Mouse (Mus musculus) CH12.LX (cell line): ENCODE data around the gene Setd6. TPM values are rescaled to one million over a fixed set of nuclear protein-coding genes. Genes with fewer than 3 reads are reported as not detected.

Source experiments
- DNase-seq: peaks from one replicate; pipeline ENCODE4 v3.0.0-alpha.2; 2013; ENCODE audit errors: extremely low read depth
- H3K27ac ChIP-seq: 2 replicates; pipeline ENCODE4 v1.5.1; 2012; ENCODE audit warnings: low read depth, mild to moderate bottlenecking, control low read depth, moderate library complexity; ENCODE audit not compliant: insufficient read depth
- H3K27me3 ChIP-seq: replicated peaks from 2 replicates; pipeline ENCODE3; 2012; ENCODE audit warnings: inconsistent platforms
- H3K36me3 ChIP-seq, 2 experiments: replicated peaks in 1 of 2; 2 replicates each; pipeline versions ENCODE3 to v1.6.1; 2012; ENCODE audit warnings: inconsistent platforms in 1 of 2, low read length in 1 of 2, mild to moderate bottlenecking in 1 of 2, mixed read lengths in 1 of 2, moderate library complexity in 1 of 2; ENCODE audit not compliant: control insufficient read depth in 1 of 2, insufficient read depth in 1 of 2
- H3K4me1 ChIP-seq, 2 experiments: 2 replicates each; pipeline ENCODE4 v1.6.1; 2012; ENCODE audit warnings: inconsistent platforms in 1 of 2, moderate library complexity in 1 of 2; ENCODE audit not compliant: insufficient read depth in 2 of 2, control insufficient read depth in 1 of 2
- H3K4me2 ChIP-seq: 2 replicates; pipeline ENCODE4 v1.6.1; 2012; ENCODE audit warnings: low read depth, mild to moderate bottlenecking, control low read depth; ENCODE audit not compliant: poor library complexity, insufficient read depth, severe bottlenecking
- H3K4me3 ChIP-seq, 3 experiments: fragments of 150-350 bp in 1 of 3; sonication (generic) in 1 of 3; replicated peaks in 1 of 3; 2 replicates each; pipeline versions ENCODE3 to v1.5.1; 2011 to 2012; ENCODE audit warnings: low read depth in 2 of 3, low read length in 2 of 3, mild to moderate bottlenecking in 2 of 3, moderate library complexity in 2 of 3, control low read depth in 1 of 3, improper control_type of control experiment in 1 of 3, inconsistent platforms in 1 of 3, mixed read lengths in 1 of 3; ENCODE audit not compliant: poor library complexity in 1 of 3
- H3K79me2 ChIP-seq: replicated peaks from 2 replicates; pipeline ENCODE4 v1.6.1; 2012; ENCODE audit warnings: mild to moderate bottlenecking, moderate library complexity; ENCODE audit not compliant: control insufficient read depth, poor library complexity, insufficient read depth, severe bottlenecking; ENCODE audit errors: extremely low read depth
- H3K9ac ChIP-seq: 2 replicates; pipeline ENCODE4 v1.6.1; 2012; ENCODE audit warnings: low read depth, mild to moderate bottlenecking, control low read depth, moderate library complexity; ENCODE audit not compliant: insufficient read depth
- H3K9me3 ChIP-seq: replicated peaks from 2 replicates; pipeline ENCODE3; 2012; ENCODE audit warnings: low read length, inconsistent platforms, mixed read lengths
- CHD1 ChIP-seq: IDR thresholded peaks from 2 replicates; pipeline ENCODE4 v1.6.1; 2012; ENCODE audit warnings: low read depth, low read length, improper control_type of control experiment, inconsistent platforms
- CHD2 ChIP-seq: IDR thresholded peaks from 2 replicates; pipeline ENCODE4 v1.6.1; 2011; ENCODE audit warnings: low read length, improper control_type of control experiment
- E2F4 ChIP-seq: IDR thresholded peaks from 2 replicates; pipeline ENCODE4 v1.6.1; 2011; ENCODE audit warnings: low read depth, low read length, improper control_type of control experiment; ENCODE audit not compliant: insufficient replicate concordance
- ELF1 ChIP-seq: IDR thresholded peaks from 2 replicates; pipeline ENCODE4 v1.6.1; 2014; ENCODE audit warnings: low read depth, mild to moderate bottlenecking, inconsistent platforms, low read length, improper control_type of control experiment
- EP300 ChIP-seq: IDR thresholded peaks from 2 replicates; pipeline ENCODE4 v1.6.1; 2011; ENCODE audit warnings: low read length, improper control_type of control experiment
- ETS1 ChIP-seq: conservative IDR thresholded peaks from 2 replicates; pipeline ENCODE4 v1.6.1; 2012; ENCODE audit warnings: low read depth, mild to moderate bottlenecking, inconsistent platforms, low read length, improper control_type of control experiment, moderate library complexity
- HCFC1 ChIP-seq: IDR thresholded peaks from 2 replicates; pipeline ENCODE4 v1.6.1; 2012; ENCODE audit warnings: low read depth, mild to moderate bottlenecking, inconsistent platforms, low read length, improper control_type of control experiment
- IRF4 ChIP-seq: IDR thresholded peaks from 2 replicates; pipeline ENCODE4 v1.6.1; 2014; ENCODE audit warnings: low read depth, mild to moderate bottlenecking, inconsistent platforms, low read length, improper control_type of control experiment
- JUN ChIP-seq: IDR thresholded peaks from 2 replicates; pipeline ENCODE4 v1.6.1; 2011; ENCODE audit warnings: low read depth, mild to moderate bottlenecking, low read length, improper control_type of control experiment, moderate library complexity; ENCODE audit not compliant: insufficient read depth
- JUND ChIP-seq: conservative IDR thresholded peaks from 2 replicates; pipeline ENCODE4 v1.6.1; 2011; ENCODE audit warnings: low read depth, low read length, improper control_type of control experiment
- KAT2A ChIP-seq: IDR thresholded peaks from 2 replicates; pipeline ENCODE4 v1.6.1; 2012; ENCODE audit warnings: low read length, improper control_type of control experiment, inconsistent platforms; ENCODE audit not compliant: insufficient replicate concordance
- MAFK ChIP-seq: IDR thresholded peaks from 2 replicates; pipeline ENCODE4 v1.6.1; 2011; ENCODE audit warnings: low read length, improper control_type of control experiment; ENCODE audit not compliant: insufficient replicate concordance
- MAX ChIP-seq: IDR thresholded peaks from 2 replicates; pipeline ENCODE4 v1.6.1; 2011; ENCODE audit warnings: low read length, improper control_type of control experiment
- MEF2A ChIP-seq: IDR thresholded peaks from 2 replicates; pipeline ENCODE4 v1.6.1; 2014; ENCODE audit warnings: low read depth, mild to moderate bottlenecking, inconsistent platforms, low read length, improper control_type of control experiment, borderline replicate concordance
- MYC ChIP-seq: IDR thresholded peaks from 2 replicates; pipeline ENCODE4 v1.6.1; 2011; ENCODE audit warnings: low read depth, mild to moderate bottlenecking, improper control_type of control experiment, low read length
- NELFE ChIP-seq: IDR thresholded peaks from 2 replicates; pipeline ENCODE4 v1.6.1; 2011; ENCODE audit warnings: low read depth, low read length, improper control_type of control experiment
- NRF1 ChIP-seq: IDR thresholded peaks from 2 replicates; pipeline ENCODE4 v1.6.1; 2014; ENCODE audit warnings: low read depth, mild to moderate bottlenecking, inconsistent platforms, low read length, improper control_type of control experiment, moderate library complexity
- PAX5 ChIP-seq: IDR thresholded peaks from 2 replicates; pipeline ENCODE4 v1.6.1; 2012; ENCODE audit warnings: low read length, inconsistent platforms, mixed read lengths
- RAD21 ChIP-seq: IDR thresholded peaks from 2 replicates; pipeline ENCODE4 v1.6.1; 2011; ENCODE audit warnings: low read depth, mild to moderate bottlenecking, low read length, improper control_type of control experiment, moderate library complexity
- RCOR1 ChIP-seq: conservative IDR thresholded peaks from 2 replicates; pipeline ENCODE4 v1.6.1; 2012; ENCODE audit warnings: low read depth, mild to moderate bottlenecking, inconsistent platforms, low read length, improper control_type of control experiment
- SMC3 ChIP-seq: IDR thresholded peaks from 2 replicates; pipeline ENCODE4 v1.6.1; 2011; ENCODE audit warnings: low read depth, low read length, improper control_type of control experiment
- TCF12 ChIP-seq: IDR thresholded peaks from 2 replicates; pipeline ENCODE4 v1.6.1; 2014; ENCODE audit warnings: low read depth, mild to moderate bottlenecking, inconsistent platforms, low read length, improper control_type of control experiment
- UBTF ChIP-seq: IDR thresholded peaks from 2 replicates; pipeline ENCODE4 v1.6.1; 2012; ENCODE audit warnings: low read depth, mild to moderate bottlenecking, inconsistent platforms, low read length, improper control_type of control experiment, moderate library complexity
- USF1 ChIP-seq: IDR thresholded peaks from 2 replicates; pipeline ENCODE4 v1.6.1; 2014; ENCODE audit warnings: low read depth, mild to moderate bottlenecking, inconsistent platforms, low read length, improper control_type of control experiment
- ZC3H11A ChIP-seq: IDR thresholded peaks from 2 replicates; pipeline ENCODE4 v1.6.1; 2012; ENCODE audit warnings: low read depth, mild to moderate bottlenecking, inconsistent platforms, low read length, improper control_type of control experiment
- ZKSCAN1 ChIP-seq: IDR thresholded peaks from 2 replicates; pipeline ENCODE4 v1.6.1; 2012; ENCODE audit warnings: low read depth, inconsistent platforms, low read length, improper control_type of control experiment, borderline replicate concordance
- ZMIZ1 ChIP-seq: IDR thresholded peaks from 2 replicates; pipeline ENCODE4 v1.6.1; 2012; ENCODE audit warnings: low read depth, mild to moderate bottlenecking, inconsistent platforms, low read length, improper control_type of control experiment
- dilution Hi-C: fragments of 300-500 bp; cut with MboI; formaldehyde crosslinking; loops from 2 replicates; pipeline ENCODE4 v1.14.3; 2020; ENCODE audit warnings: low sequenced_read_pairs; ENCODE audit not compliant: extremely low pct_unique_long_range_greater_than_20kb, extremely low pct_ligation_motif_present
- in situ Hi-C: fragments of 300-500 bp; cut with MboI; formaldehyde crosslinking; loops from 3 replicates; pipeline ENCODE4 v1.14.3; 2019; ENCODE audit warnings: low sequenced_read_pairs, low pct_ligation_motif_present, low pct_unique_long_range_greater_than_20kb, mixed read lengths
- polyA plus RNA-seq: library from polyadenylated mRNA; unstranded; fragments of >175 nt; gene quantifications from 2 replicates; pipeline ENCODE4 v1.2.1, GENCODE M21; 2012; ENCODE audit warnings: low read depth; ENCODE audit not compliant: insufficient read length
- total RNA-seq, 2 experiments: library from RNA; depleted of rRNA; stranded (reverse); fragments of 300-350 nt in 1 of 2; fragments of >200 nt in 1 of 2; gene quantifications; 2 replicates each; pipeline ENCODE4 v1.2.3; 2012 to 2014

Setd6 gene
- total and polyA plus RNA-seq, 3 experiments: 29.6 to 50.6 (median 29.7) TPM

DNA sequence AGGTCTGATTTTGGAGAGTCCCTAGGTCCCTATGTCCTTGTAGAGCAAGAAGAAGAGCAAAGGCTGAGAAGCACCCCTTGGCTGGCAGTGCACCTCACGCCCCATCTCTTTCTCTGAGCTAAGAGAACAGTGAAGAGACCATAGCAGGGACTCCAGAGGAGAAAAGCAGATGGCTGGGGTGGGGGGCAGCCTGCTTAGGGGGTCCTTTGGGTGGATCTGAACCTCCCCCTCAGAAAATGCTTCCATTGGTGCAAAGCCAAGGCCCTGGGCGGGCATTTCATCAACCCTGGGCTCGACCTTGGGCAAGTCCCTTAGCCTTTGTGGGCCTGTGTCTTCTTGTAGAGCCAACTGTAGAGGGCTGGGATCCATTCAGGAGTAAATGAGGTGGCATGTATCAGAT, 11.1 kb upstream of the Setd6 start:
- Histone ChIP-seq H3K4me1 (peaks cover 7 to 17% of the 10 kb centered on the region in 2 experiments), H3K4me2 (no peak overlapping the region), H3K9me3 (no peaks in the 10 kb centered on the region), H3K4me3 (no peak overlapping the region)
- no peak for DNase-seq
- in situ Hi-C loops: no loop called here
- TF ChIP-seq ZC3H11A (no peak), JUND (no peak), TCF12 (no peak), ETS1 (no peak), SMC3 (no peak), EP300 (no peak), USF1 (no peak), CHD2 (no peak), RCOR1 (no peak), HCFC1 (no peak), MAX (no peak), RAD21 (no peak), IRF4 (no peak), ZKSCAN1 (no peak), MEF2A (no peak), MYC (no peak), ELF1 (no peak), PAX5 (no peak)
- TF ChIP-seq, all 38 proteins: peak for 0
- Histone ChIP-seq H3K36me3 (no peaks in the 10 kb centered on the region), H3K27me3 (peaks cover 30% of the 10 kb centered on the region), H3K79me2 (no peaks in the 10 kb centered on the region), H3K27ac (no peak overlapping the region), H3K9ac (no peak overlapping the region)
- dilution Hi-C loops: no loop called here

- Histone ChIP-seq H3K9me3 (no peaks in the 10 kb centered on the region), H3K27ac (no peak overlapping the region), H3K4me3 (no peak overlapping the region), H3K27me3 (peaks cover 4% of the 10 kb centered on the region), H3K4me2 (no peak overlapping the region), H3K36me3 (no peaks in the 10 kb centered on the region), H3K9ac (no peak overlapping the region), H3K4me1 (peaks cover 0 to 11% of the 10 kb centered on the region in 2 experiments; a peak in 2 of 4 replicates), H3K79me2 (no peaks in the 10 kb centered on the region)
- TF ChIP-seq UBTF: no peak
- TF ChIP-seq NRF1: no peak
- TF ChIP-seq ZMIZ1: no peak
- no peak for TF ChIP-seq ZKSCAN1
- TF ChIP-seq EP300: no peak
- TF ChIP-seq ELF1: no peak
- TF ChIP-seq CHD1: no peak
- no peak for TF ChIP-seq MEF2A
- no peak for TF ChIP-seq MAFK
- no peak for TF ChIP-seq JUN
- TF ChIP-seq PAX5: no peak
- no peak for TF ChIP-seq E2F4
- TF ChIP-seq KAT2A: no peak
- no peak for TF ChIP-seq NELFE
- TF ChIP-seq MYC: no peak
- no peak for DNase-seq
- dilution Hi-C loops: no loop called here
- in situ Hi-C loops: no loop called here
These were observed 6.1 kb upstream of the Setd6 start for GRCm38 (mm10) chr8:95709579-95709978.
